Mouse (Mus musculus) limb, embryonic 14.5 days (tissue): ENCODE measurements at regions not wholly inside any gene's neighbourhood (a gene's known extent, or its start where the extent isn't known, plus 50 kb on each side); places are given as distances from the start of the nearest gene placed in this dataset.
A peak's percentile ranks its signal among the peaks of the same experiment; 100 is the strongest.

Source experiments
- ATAC-seq: fragments of 200-750 bp; cut with Nextera tagmentation; 2 replicates; pipeline ENCODE4 v1.8.0; 2017; ENCODE audit warnings: low read depth, moderate number of reproducible peaks, moderate TSS enrichment; ENCODE audit not compliant: low FRiP score
- DNase-seq: peaks from one replicate; pipeline ENCODE4 v3.0.0-alpha.2; 2015; ENCODE audit warnings: low spot score
- H3K27ac ChIP-seq: fragments of 300-500 bp; sonication (generic); replicated peaks from 2 replicates; pipeline ENCODE4 v1.5.1; 2014; ENCODE audit warnings: low read depth, mild to moderate bottlenecking, low read length, moderate library complexity, mixed read lengths
- H3K27me3 ChIP-seq: fragments of 300-500 bp; sonication (generic); 2 replicates; pipeline ENCODE4 v1.6.1; 2014; ENCODE audit warnings: low read length, mixed read lengths; ENCODE audit not compliant: control insufficient read depth, insufficient read depth
- H3K36me3 ChIP-seq: fragments of 300-500 bp; sonication (generic); 2 replicates; pipeline ENCODE4 v1.6.1; 2014; ENCODE audit warnings: mild to moderate bottlenecking, low read length, moderate library complexity, mixed read lengths; ENCODE audit not compliant: control insufficient read depth, insufficient read depth
- H3K4me1 ChIP-seq: fragments of 300-500 bp; sonication (generic); 2 replicates; pipeline ENCODE4 v1.6.1; 2014; ENCODE audit warnings: antibody characterized with exemption, low read length, mixed read lengths; ENCODE audit not compliant: control insufficient read depth, insufficient read depth
- H3K4me2 ChIP-seq: fragments of 300-500 bp; sonication (generic); replicated peaks from 2 replicates; pipeline ENCODE4 v1.6.1; 2014; ENCODE audit warnings: low read depth, mild to moderate bottlenecking, low read length, moderate library complexity; ENCODE audit not compliant: severe bottlenecking
- H3K4me3 ChIP-seq: fragments of 300-500 bp; sonication (generic); replicated peaks from 2 replicates; pipeline ENCODE4 v1.5.1; 2014; ENCODE audit warnings: low read length
- H3K9ac ChIP-seq: fragments of 300-500 bp; sonication (generic); 2 replicates; pipeline ENCODE4 v1.6.1; 2014; ENCODE audit warnings: mild to moderate bottlenecking, low read depth, low read length, moderate library complexity; ENCODE audit not compliant: severe bottlenecking
- H3K9me3 ChIP-seq: fragments of 300-500 bp; sonication (generic); 2 replicates; pipeline ENCODE4 v1.6.1; 2016; ENCODE audit warnings: low read length; ENCODE audit not compliant: control insufficient read depth
- POLR2A ChIP-seq: fragments of 200-500 bp; IDR thresholded peaks from 2 replicates; pipeline ENCODE4 v1.8.0; 2012; ENCODE audit warnings: inconsistent platforms, mild to moderate bottlenecking, moderate library complexity, borderline replicate concordance; ENCODE audit not compliant: insufficient read depth, insufficient read length; ENCODE audit errors: extremely low read depth
- WGBS: fragments of 180-500 bp; shearing (Covaris S2); extraction: QIAGEN DNeasy Blood & Tissue Kit; methylation state at CpG from one replicate; pipeline ENCODE4 v1.1.7; 2014; 5-methylcytosine and 5-hydroxymethylcytosine counted together

- Histone ChIP-seq H3K9me3 (no peaks in the 10 kb centered on the region), H3K9ac (no peak overlapping the region), H3K36me3 (no peaks in the 10 kb centered on the region), H3K4me1 (no peaks in the 10 kb centered on the region), H3K4me2 (no peak overlapping the region), H3K4me3 (no peak overlapping the region), H3K27ac (no peak overlapping the region), H3K27me3 (no peaks in the 10 kb centered on the region)
- no peak for ATAC-seq
- no peak for DNase-seq
- WGBS, result 85% methylated on average over 3 of the region's 3 CpGs
- TF ChIP-seq POLR2A, result no peak
Measured at GRCm38 (mm10) chr15:6065100-6065499, 234.5 kb upstream of the Dab2 start.

GRCm38 (mm10) chr15:6067380-6067779 lies 232.2 kb upstream of the Dab2 start:
- WGBS, result 76% methylated on average over 6 of the region's 6 CpGs
- Histone ChIP-seq H3K36me3 (no peaks in the 10 kb centered on the region), H3K4me2 (no peak overlapping the region), H3K27ac (no peak overlapping the region), H3K9ac (no peak overlapping the region), H3K27me3 (no peaks in the 10 kb centered on the region), H3K9me3 (no peaks in the 10 kb centered on the region), H3K4me1 (no peaks in the 10 kb centered on the region), H3K4me3 (no peak overlapping the region)
- TF ChIP-seq POLR2A, result no peak
- ATAC-seq, result no peak
- DNase-seq, result no peak

- Histone ChIP-seq H3K27me3 (no peaks in the 10 kb centered on the region), H3K4me1 (no peaks in the 10 kb centered on the region), H3K9me3 (no peaks in the 10 kb centered on the region), H3K4me3 (no peak overlapping the region), H3K27ac (no peak overlapping the region), H3K9ac (no peak overlapping the region), H3K36me3 (no peaks in the 10 kb centered on the region), H3K4me2 (no peak overlapping the region)
- no peak for TF ChIP-seq POLR2A
- 70% methylated on average over 8 of the region's 8 CpGs for WGBS
- DNase-seq, result peak; percentile 13
- peak; percentile 55 for ATAC-seq
Measured at GRCm38 (mm10) chr15:6068371-6068770, 231.2 kb upstream of the Dab2 start.

- DNase-seq (no peak), ATAC-seq (no peak)
- Histone ChIP-seq H3K4me3 (no peak overlapping the region), H3K4me1 (no peaks in the 10 kb centered on the region), H3K36me3 (no peaks in the 10 kb centered on the region), H3K9ac (no peak overlapping the region), H3K27me3 (no peaks in the 10 kb centered on the region), H3K4me2 (no peak overlapping the region), H3K9me3 (no peaks in the 10 kb centered on the region), H3K27ac (no peak overlapping the region)
- TF ChIP-seq POLR2A, result no peak
Measured at GRCm38 (mm10) chr15:6071873-6072272, 227.7 kb upstream of the Dab2 start.

GRCm38 (mm10) chr15:6072920-6073319 lies 226.7 kb upstream of the Dab2 start:
- DNase-seq (no peak), ATAC-seq (no peak)
- 72% methylated on average over 3 of the region's 3 CpGs for WGBS
- H3K27ac ChIP-seq, result no peak overlapping the region
- no peaks in the 10 kb centered on the region for H3K4me1 ChIP-seq
- H3K27me3 ChIP-seq, result no peaks in the 10 kb centered on the region
- TF ChIP-seq POLR2A, result no peak
- no peaks in the 10 kb centered on the region for H3K36me3 ChIP-seq
- no peak overlapping the region for H3K4me2 ChIP-seq
- H3K4me3 ChIP-seq, result no peak overlapping the region
- H3K9me3 ChIP-seq, result no peaks in the 10 kb centered on the region
- no peak overlapping the region for H3K9ac ChIP-seq
